Mouse (Mus musculus) kidney, embryonic 15.5 days (tissue): ENCODE data around the gene Slc16a6. TPM values are rescaled to one million over a fixed set of nuclear protein-coding genes. Genes with fewer than 3 reads are reported as not detected.

Experiments used
- ATAC-seq: fragments of 200-750 bp; cut with Nextera tagmentation; replicated peaks from 2 replicates; pipeline ENCODE4 v1.8.0; 2017; ENCODE audit warnings: moderate TSS enrichment; ENCODE audit not compliant: low FRiP score
- H3K27ac ChIP-seq: fragments of 300-500 bp; sonication (generic); 2 replicates; pipeline ENCODE4 v1.5.1; 2015; ENCODE audit warnings: mild to moderate bottlenecking, inconsistent platforms
- H3K27me3 ChIP-seq: fragments of 300-500 bp; sonication (generic); 2 replicates; pipeline ENCODE4 v1.6.1; 2015; ENCODE audit warnings: inconsistent platforms
- H3K36me3 ChIP-seq: fragments of 300-500 bp; sonication (generic); 2 replicates; pipeline ENCODE4 v1.6.1; 2015; ENCODE audit warnings: inconsistent platforms
- H3K4me1 ChIP-seq: fragments of 300-500 bp; sonication (generic); 2 replicates; pipeline ENCODE4 v1.6.1; 2015; ENCODE audit warnings: inconsistent platforms
- H3K4me2 ChIP-seq: fragments of 300-500 bp; sonication (generic); 2 replicates; pipeline ENCODE4 v1.6.1; 2015; ENCODE audit warnings: moderate library complexity, mild to moderate bottlenecking, inconsistent platforms
- H3K4me3 ChIP-seq: fragments of 300-500 bp; sonication (generic); replicated peaks from 2 replicates; pipeline ENCODE4 v1.5.1; 2015; ENCODE audit warnings: mild to moderate bottlenecking, inconsistent platforms
- H3K9ac ChIP-seq: fragments of 300-500 bp; sonication (generic); 2 replicates; pipeline ENCODE4 v1.6.1; 2015; ENCODE audit warnings: mild to moderate bottlenecking, inconsistent platforms
- H3K9me3 ChIP-seq: fragments of 300-500 bp; sonication (generic); replicated peaks from 2 replicates; pipeline ENCODE4 v1.6.1; 2016; ENCODE audit warnings: inconsistent platforms
- WGBS: fragments of 180-500 bp; shearing (Covaris S2); methylation state at CpG from one replicate; pipeline ENCODE4 v1.1.7; 2015; ENCODE audit warnings: mixed read lengths; 5-methylcytosine and 5-hydroxymethylcytosine counted together
- polyA plus RNA-seq: library from polyadenylated mRNA; unstranded; fragments of >200 nt; fragmentation: Nextera tagmentation; extraction: Ambion mirVana; gene quantifications from 2 replicates; pipeline ENCODE4 v1.2.1, GENCODE M21; 2015

The Slc16a6 gene
- polyA plus RNA-seq, 1 experiment from 2014 or later, result 8.8 TPM

GRCm38 (mm10) chr11:109441119-109441518 lies 32.3 kb downstream of the Slc16a6 start:
- Histone ChIP-seq H3K9me3 (no peaks in the 10 kb centered on the region), H3K4me3 (no peak overlapping the region), H3K4me2 (peak overlapping the region; percentile 80; the same call in 1 of the 2 replicates), H3K9ac (no peak overlapping the region), H3K4me1 (peaks cover 16% of the 10 kb centered on the region), H3K36me3 (peaks cover 22% of the 10 kb centered on the region), H3K27ac (no peak overlapping the region), H3K27me3 (no peaks in the 10 kb centered on the region)
- ATAC-seq, result no peak
- WGBS, result 64% methylated on average over 3 of the region's 3 CpGs

GRCm38 (mm10) chr11:109440641-109441040 lies 32.8 kb downstream of the Slc16a6 start:
- peaks cover 27% of the 10 kb centered on the region for H3K36me3 ChIP-seq
- peak overlapping the region; percentile 80 for H3K4me2 ChIP-seq
- ATAC-seq, result no peak
- 64% methylated on average over 4 of the region's 4 CpGs for WGBS
- no peaks in the 10 kb centered on the region for H3K9me3 ChIP-seq
- no peak overlapping the region for H3K27ac ChIP-seq
- peak overlapping the region; percentile 55 for H3K4me3 ChIP-seq
- H3K27me3 ChIP-seq, result no peaks in the 10 kb centered on the region
- H3K9ac ChIP-seq, result 0 out of 2 replicates have a peak overlapping the region, but pooled peaks have one; percentile 44
- H3K4me1 ChIP-seq, result peaks cover 16% of the 10 kb centered on the region

- Histone ChIP-seq H3K4me3 (peak overlapping the region; percentile 55), H3K9me3 (no peaks in the 10 kb centered on the region), H3K4me1 (peaks cover 16% of the 10 kb centered on the region), H3K36me3 (peaks cover 35% of the 10 kb centered on the region), H3K9ac (peak overlapping the region; percentile 44), H3K27me3 (no peaks in the 10 kb centered on the region), H3K4me2 (peak overlapping the region; percentile 80), H3K27ac (peak overlapping the region; percentile 43; the same call in 1 of the 2 replicates)
- peak; percentile 88 for ATAC-seq
- 1% methylated on average over 32 of the region's 32 CpGs for WGBS
These were observed 33.5 kb downstream of the Slc16a6 start for GRCm38 (mm10) chr11:109439829-109440340.

GRCm38 (mm10) chr11:109439209-109439608 lies 34.2 kb downstream of the Slc16a6 start:
- H3K27me3 ChIP-seq, result no peaks in the 10 kb centered on the region
- peak; percentile 38 for ATAC-seq
- no peaks in the 10 kb centered on the region for H3K9me3 ChIP-seq
- 27% methylated on average over 5 of the region's 5 CpGs for WGBS
- H3K27ac ChIP-seq, result 0 out of 2 replicates have a peak overlapping the region, but pooled peaks have one; percentile 43
- H3K9ac ChIP-seq, result no peak overlapping the region
- peaks cover 41% of the 10 kb centered on the region for H3K36me3 ChIP-seq
- peak overlapping the region; percentile 80 for H3K4me2 ChIP-seq
- peak overlapping the region; percentile 55 for H3K4me3 ChIP-seq
- H3K4me1 ChIP-seq, result peaks cover 16% of the 10 kb centered on the region

GRCm38 (mm10) chr11:109436889-109437288 lies 36.5 kb downstream of the Slc16a6 start:
- Histone ChIP-seq H3K4me1 (peaks cover 16% of the 10 kb centered on the region), H3K4me2 (no peak overlapping the region), H3K36me3 (peaks cover 57% of the 10 kb centered on the region), H3K9me3 (no peaks in the 10 kb centered on the region), H3K27ac (no peak overlapping the region), H3K4me3 (no peak overlapping the region), H3K27me3 (no peaks in the 10 kb centered on the region), H3K9ac (no peak overlapping the region)
- 71% methylated on average over 7 of the region's 8 CpGs for WGBS
- no peak for ATAC-seq

GRCm38 (mm10) chr11:109434233-109434798 lies 39.1 kb downstream of the Slc16a6 start:
- Histone ChIP-seq H3K9me3 (no peaks in the 10 kb centered on the region), H3K4me2 (no peak overlapping the region), H3K27ac (no peak overlapping the region), H3K4me3 (no peak overlapping the region), H3K4me1 (peaks cover 4% of the 10 kb centered on the region), H3K36me3 (peaks cover 81% of the 10 kb centered on the region), H3K27me3 (no peaks in the 10 kb centered on the region), H3K9ac (no peak overlapping the region)
- 92% methylated on average over 16 of the region's 16 CpGs for WGBS
- no peak for ATAC-seq

GRCm38 (mm10) chr11:109427353-109427752 lies 46.0 kb downstream of the Slc16a6 start:
- Histone ChIP-seq H3K9me3 (no peaks in the 10 kb centered on the region), H3K36me3 (peaks cover 38% of the 10 kb centered on the region), H3K4me2 (peak overlapping the region; percentile 75; the same call in 1 of the 2 replicates), H3K27ac (no peak overlapping the region), H3K4me3 (no peak overlapping the region), H3K27me3 (no peaks in the 10 kb centered on the region), H3K9ac (no peak overlapping the region), H3K4me1 (peaks cover 16% of the 10 kb centered on the region)
- no peak for ATAC-seq
- 92% methylated on average over 5 of the region's 5 CpGs for WGBS

GRCm38 (mm10) chr11:109426272-109426586 lies 47.2 kb downstream of the Slc16a6 start:
- WGBS, result 0% methylated on average over 11 of the region's 11 CpGs
- peak overlapping the region; percentile 95 for H3K27ac ChIP-seq
- H3K4me2 ChIP-seq, result peak overlapping the region; percentile 75
- H3K9ac ChIP-seq, result peak overlapping the region; percentile 67
- peaks cover 13% of the 10 kb centered on the region for H3K4me1 ChIP-seq
- ATAC-seq, result no peak
- peaks cover 29% of the 10 kb centered on the region for H3K36me3 ChIP-seq
- no peaks in the 10 kb centered on the region for H3K9me3 ChIP-seq
- H3K27me3 ChIP-seq, result no peaks in the 10 kb centered on the region
- H3K4me3 ChIP-seq, result peak overlapping the region; percentile 73

GRCm38 (mm10) chr11:109425392-109426271 lies 47.8 kb downstream of the Slc16a6 start, which contains the start of gene Amz2:
Gene Amz2 (plus strand): TSS chr11:109425946.
- H3K4me3 ChIP-seq, result peak within 1 kb of the TSS; percentile 73
- peak within 1 kb of the TSS; percentile 95 for H3K27ac ChIP-seq
- peak; percentile 98 for ATAC-seq
- H3K27me3 ChIP-seq, result no peaks in the 10 kb centered on the region
- peak within 1 kb of the TSS; percentile 67 for H3K9ac ChIP-seq
- peaks cover 13% of the 10 kb centered on the region for H3K4me1 ChIP-seq
- peaks cover 23% of the 10 kb centered on the region for H3K36me3 ChIP-seq
- WGBS, result under 1% methylated on average over 65 of the region's 65 CpGs
- H3K9me3 ChIP-seq, result no peaks in the 10 kb centered on the region
- peak within 1 kb of the TSS; percentile 75 for H3K4me2 ChIP-seq

- Histone ChIP-seq H3K27me3 (no peaks in the 10 kb centered on the region), H3K9ac (no peak overlapping the region), H3K4me3 (no peak overlapping the region), H3K4me2 (no peak overlapping the region), H3K27ac (no peak overlapping the region), H3K36me3 (no peaks in the 10 kb centered on the region; the same call in 1 of the 2 replicates), H3K4me1 (peaks cover 21% of the 10 kb centered on the region), H3K9me3 (no peaks in the 10 kb centered on the region)
- no peak for ATAC-seq
- 64% methylated on average over 1 of the region's 1 CpGs for WGBS
These were observed 50.1 kb downstream of the Slc16a6 start for GRCm38 (mm10) chr11:109423294-109423693.

- ATAC-seq, result no peak
- Histone ChIP-seq H3K27ac (no peak overlapping the region), H3K27me3 (no peaks in the 10 kb centered on the region), H3K4me2 (no peak overlapping the region), H3K36me3 (no peaks in the 10 kb centered on the region), H3K9me3 (no peaks in the 10 kb centered on the region), H3K9ac (no peak overlapping the region), H3K4me3 (no peak overlapping the region), H3K4me1 (peaks cover 19% of the 10 kb centered on the region)
- 97% methylated on average over 4 of the region's 4 CpGs for WGBS
These were observed 51.1 kb downstream of the Slc16a6 start for GRCm38 (mm10) chr11:109422263-109422662.

GRCm38 (mm10) chr11:109421205-109421604 lies 52.2 kb downstream of the Slc16a6 start:
- 75% methylated on average over 5 of the region's 5 CpGs for WGBS
- Histone ChIP-seq H3K4me1 (peaks cover 14% of the 10 kb centered on the region), H3K4me2 (no peak overlapping the region), H3K4me3 (no peak overlapping the region), H3K9ac (no peak overlapping the region), H3K36me3 (no peaks in the 10 kb centered on the region), H3K27ac (no peak overlapping the region), H3K9me3 (no peaks in the 10 kb centered on the region), H3K27me3 (no peaks in the 10 kb centered on the region)
- ATAC-seq, result no peak
